Mouse (Mus musculus): ENCODE measurements around the gene Auts2.

- TF ChIP-seq TAL1 (IDR thresholded peaks at IDR 0.05; ENCODE audit: low read length) (no peak), GATA1 (IDR thresholded peaks at IDR 0.05; ENCODE audit: low read length) (no peak)
These were observed 949.9 kb downstream of the Auts2 start for GRCm38 (mm10) chr5:131593261-131593660.
